Mouse (Mus musculus) testis, postnatal 14 days (tissue): ENCODE measurements around the gene Zfp292.
A peak's percentile ranks its signal among the peaks of the same experiment; 100 is the strongest.

ENCODE experiments used
- DNase-seq: peaks from one replicate; pipeline ENCODE4 v3.0.0; 2021; ENCODE audit warnings: low spot score

The Zfp292 gene

GRCm38 (mm10) chr4:34796294-34796693 lies 86.5 kb downstream of the Zfp292 start:
- no peak for DNase-seq

DNA sequence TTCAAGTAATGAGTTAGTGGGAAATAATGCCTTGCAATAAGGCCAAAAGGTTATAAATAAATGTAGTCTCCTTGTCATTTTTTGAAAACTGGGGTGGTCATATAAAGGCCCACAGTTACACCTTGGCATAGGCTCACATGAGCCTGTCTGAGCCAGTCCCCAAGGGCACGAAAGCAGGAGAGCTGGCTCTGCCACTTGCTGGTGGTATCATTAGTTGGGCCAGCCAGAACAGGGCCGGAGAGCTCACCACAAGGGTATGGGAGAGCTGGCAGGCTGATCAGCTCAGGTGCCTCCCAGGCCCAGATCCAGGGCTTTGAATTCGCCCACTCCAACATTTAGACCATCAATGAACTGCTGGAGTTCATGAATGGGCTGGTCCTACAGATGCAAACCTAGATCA lies 96.3 kb downstream of the Zfp292 start:
- DNase-seq, result no peak

DNA sequence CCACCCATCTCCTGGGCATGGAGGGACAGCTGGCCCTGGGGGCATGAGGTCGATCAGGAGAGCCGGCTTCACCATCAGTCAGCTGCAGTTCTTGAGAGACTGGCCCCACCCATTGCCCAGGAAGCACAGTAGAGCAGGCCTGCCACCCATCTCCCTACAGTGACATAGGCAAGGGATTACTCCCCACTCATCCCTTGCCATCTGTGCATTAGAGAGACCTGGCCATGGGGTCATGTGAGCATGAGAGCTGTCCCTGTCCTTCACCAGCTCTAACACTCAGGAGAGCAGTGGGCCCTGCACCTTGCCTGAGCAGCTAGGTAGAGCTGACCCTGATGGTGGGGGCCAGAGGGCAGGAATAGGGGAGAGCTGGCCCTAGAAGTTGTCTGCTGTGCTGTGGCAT lies 97.1 kb downstream of the Zfp292 start:
- DNase-seq, result no peak

DNA sequence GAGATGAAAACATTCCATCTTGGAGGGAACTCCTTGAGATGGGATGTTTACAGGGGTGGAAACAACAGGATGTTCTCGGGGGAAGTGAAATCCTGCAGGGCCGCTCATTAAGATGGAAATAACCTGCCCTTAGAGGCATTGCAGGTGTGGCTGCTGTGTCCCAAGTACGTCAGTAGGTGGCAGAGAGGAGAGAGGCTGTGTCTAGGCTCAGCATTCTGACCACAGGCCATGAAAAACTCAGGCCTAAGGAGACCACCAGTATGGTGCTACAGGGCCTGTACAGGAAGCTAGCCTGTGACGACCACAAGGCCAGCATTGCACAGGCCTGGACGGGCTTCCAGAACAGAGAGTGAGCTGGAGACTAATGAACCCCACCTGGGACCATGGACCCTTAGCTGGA lies 97.9 kb downstream of the Zfp292 start:
- DNase-seq, result no peak

DNA sequence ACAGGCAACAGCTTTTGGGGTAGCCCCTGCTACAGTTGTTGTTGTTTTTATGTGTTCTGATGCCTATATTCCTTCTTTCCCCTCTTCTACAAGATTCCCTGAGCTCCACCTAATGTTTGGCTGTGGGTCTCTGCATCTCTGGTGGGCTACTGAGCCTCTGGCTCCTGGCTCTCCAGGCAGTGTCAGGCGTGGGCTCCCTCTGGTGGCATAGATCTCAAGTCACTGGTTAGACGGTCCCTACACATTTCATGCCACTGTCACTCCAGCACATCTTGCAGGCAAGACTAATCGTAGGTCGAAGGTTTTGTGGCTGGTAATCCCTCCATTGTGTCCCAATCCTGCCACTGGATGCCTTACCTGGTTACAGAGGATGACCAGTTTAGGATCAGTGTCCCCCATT lies 100.0 kb downstream of the Zfp292 start:
- DNase-seq, result no peak

DNA sequence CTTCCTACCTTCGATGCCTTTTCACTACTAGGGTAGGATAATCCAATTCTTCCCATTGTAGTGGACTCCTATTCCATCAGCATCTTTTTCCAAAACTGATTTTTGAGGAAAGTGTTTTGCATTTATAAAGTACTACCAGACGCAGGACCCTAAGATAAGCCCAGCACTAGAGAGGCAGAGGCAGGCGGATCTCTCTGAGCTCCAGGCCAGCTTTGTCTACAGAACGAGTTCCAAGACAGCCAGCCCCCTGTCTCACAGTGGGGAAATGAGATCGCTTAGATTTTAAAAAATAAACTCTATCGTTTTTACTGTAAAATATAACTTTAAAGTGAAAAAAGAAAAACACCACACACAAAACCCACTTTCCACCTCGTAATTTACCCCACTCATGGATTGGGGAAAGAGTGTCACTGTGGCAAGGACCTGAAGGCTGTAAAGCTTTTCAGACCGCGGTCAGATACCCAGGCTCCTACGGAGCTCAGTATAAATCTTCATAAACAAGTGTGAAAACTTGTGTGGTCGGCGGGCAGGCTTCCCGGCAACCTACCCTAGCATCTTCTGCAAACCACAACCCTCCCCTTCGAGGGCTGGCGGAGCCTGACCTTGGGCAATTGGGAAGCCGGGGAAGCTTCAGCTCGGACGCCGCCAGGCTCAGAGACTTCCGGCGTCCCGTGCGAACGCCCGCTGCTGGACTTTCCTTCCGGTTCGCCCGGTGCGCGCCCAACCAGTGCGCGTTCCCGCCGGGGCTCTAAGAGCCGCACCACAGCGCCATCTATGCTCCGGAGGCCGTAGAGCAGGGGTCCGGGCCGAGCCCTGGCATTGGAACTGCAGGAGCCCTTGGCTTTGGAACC lies 104.9 kb downstream of the Zfp292 start, which contains the start of gene Smim8:
Gene Smim8 (minus strand): TSS at position 747 of the 851 bp plus-strand sequence.
- peak; percentile 89 for DNase-seq

- no peak for DNase-seq
Observed at GRCm38 (mm10) chr4:34771652-34772371, 110.9 kb downstream of the Zfp292 start.

- DNase-seq, result no peak
Observed at GRCm38 (mm10) chr4:34756163-34756562, 126.6 kb downstream of the Zfp292 start, which contains the start of gene Gm136. TSS of gene Gm136 (minus strand) at chr4:34756263.
